Mouse (Mus musculus) kidney, embryonic 15.5 days (tissue): ENCODE measurements at regions not wholly inside any gene's neighbourhood (a gene's known extent, or its start where the extent isn't known, plus 50 kb on each side); places are given as distances from the start of the nearest gene placed in this dataset.
A peak's percentile ranks its signal among the peaks of the same experiment; 100 is the strongest.
"Not testable (repeated sequence)": the region's sequence is repeated elsewhere in the genome, so short reads cannot be mapped to it uniquely, and the experiment has no call there.

Experiments
- ATAC-seq: fragments of 200-750 bp; cut with Nextera tagmentation; replicated peaks from 2 replicates; pipeline ENCODE4 v1.8.0; 2017; ENCODE audit warnings: moderate TSS enrichment; ENCODE audit not compliant: low FRiP score
- H3K27ac ChIP-seq: fragments of 300-500 bp; sonication (generic); 2 replicates; pipeline ENCODE4 v1.5.1; 2015; ENCODE audit warnings: mild to moderate bottlenecking, inconsistent platforms
- H3K27me3 ChIP-seq: fragments of 300-500 bp; sonication (generic); 2 replicates; pipeline ENCODE4 v1.6.1; 2015; ENCODE audit warnings: inconsistent platforms
- H3K36me3 ChIP-seq: fragments of 300-500 bp; sonication (generic); 2 replicates; pipeline ENCODE4 v1.6.1; 2015; ENCODE audit warnings: inconsistent platforms
- H3K4me1 ChIP-seq: fragments of 300-500 bp; sonication (generic); 2 replicates; pipeline ENCODE4 v1.6.1; 2015; ENCODE audit warnings: inconsistent platforms
- H3K4me2 ChIP-seq: fragments of 300-500 bp; sonication (generic); 2 replicates; pipeline ENCODE4 v1.6.1; 2015; ENCODE audit warnings: moderate library complexity, mild to moderate bottlenecking, inconsistent platforms
- H3K4me3 ChIP-seq: fragments of 300-500 bp; sonication (generic); replicated peaks from 2 replicates; pipeline ENCODE4 v1.5.1; 2015; ENCODE audit warnings: mild to moderate bottlenecking, inconsistent platforms
- H3K9ac ChIP-seq: fragments of 300-500 bp; sonication (generic); 2 replicates; pipeline ENCODE4 v1.6.1; 2015; ENCODE audit warnings: mild to moderate bottlenecking, inconsistent platforms
- H3K9me3 ChIP-seq: fragments of 300-500 bp; sonication (generic); replicated peaks from 2 replicates; pipeline ENCODE4 v1.6.1; 2016; ENCODE audit warnings: inconsistent platforms
- whole genome bisulfite sequencing: fragments of 180-500 bp; shearing (Covaris S2); methylation state at CpG from one replicate; pipeline ENCODE4 v1.1.7; 2015; ENCODE audit warnings: mixed read lengths; 5-methylcytosine and 5-hydroxymethylcytosine counted together

- no peak overlapping the region for H3K9ac ChIP-seq
- WGBS: 79% methylated on average over 3 of the region's 3 CpGs
- no peak for ATAC-seq
- no peak overlapping the region for H3K27ac ChIP-seq
- H3K27me3 ChIP-seq: no peaks in the 10 kb centered on the region
- H3K4me2 ChIP-seq: no peak overlapping the region
- H3K9me3 ChIP-seq: no peaks in the 10 kb centered on the region
- H3K4me3 ChIP-seq: no peak overlapping the region
- no peaks in the 10 kb centered on the region for H3K36me3 ChIP-seq
- peaks cover 17% of the 10 kb centered on the region; the same call in 1 of the 2 replicates for H3K4me1 ChIP-seq
Measured at GRCm38 (mm10) chr10:8136662-8137061, 180.6 kb upstream of the Tab2 start.

DNA sequence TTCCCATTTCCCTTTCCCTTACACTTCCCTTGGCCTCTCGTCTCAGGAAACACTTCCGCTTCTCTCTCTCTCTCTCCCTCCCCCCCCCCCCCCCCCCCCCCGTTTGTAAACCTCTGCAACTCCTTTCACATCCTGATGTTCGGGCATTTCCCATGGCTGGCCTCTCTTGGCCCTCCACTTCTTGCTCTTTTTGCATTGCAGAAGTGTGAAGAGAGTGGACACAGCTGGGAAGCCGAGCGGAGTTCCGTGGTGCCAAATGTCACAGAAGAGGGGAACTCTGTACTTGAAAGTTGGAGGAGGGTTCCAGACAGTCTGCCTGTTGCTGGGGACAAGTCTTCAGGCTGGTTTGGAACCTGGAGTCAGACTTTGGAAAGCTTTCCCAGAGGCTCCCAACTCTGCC, 179.2 kb upstream of the Tab2 start:
- Histone ChIP-seq H3K36me3 (no peaks in the 10 kb centered on the region), H3K4me2 (no peak overlapping the region), H3K27me3 (no peaks in the 10 kb centered on the region), H3K27ac (no peak overlapping the region), H3K9me3 (no peaks in the 10 kb centered on the region), H3K9ac (no peak overlapping the region), H3K4me3 (no peak overlapping the region), H3K4me1 (peaks cover 23% of the 10 kb centered on the region; the same call in 1 of the 2 replicates)
- no peak for ATAC-seq
- 47% methylated on average over 6 of the region's 7 CpGs for WGBS

DNA sequence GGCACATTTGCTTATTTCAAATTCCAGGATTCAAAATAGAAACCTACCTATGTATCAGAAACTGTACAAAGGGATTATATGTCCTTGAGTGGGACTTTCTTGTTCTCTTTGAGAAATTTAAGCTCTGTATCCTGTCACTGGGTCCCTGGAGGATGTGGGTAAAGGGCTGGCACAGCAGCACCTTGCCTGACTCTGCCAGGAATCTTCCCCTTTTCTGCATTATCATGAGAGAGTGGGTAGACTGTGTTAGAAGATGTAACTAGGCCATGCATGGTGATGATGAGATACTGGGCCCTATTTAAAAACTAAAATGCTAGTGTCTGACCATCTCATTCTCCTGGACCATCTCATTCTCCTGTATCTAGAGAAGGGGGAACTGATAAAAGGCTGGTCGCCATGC, 178.4 kb upstream of the Tab2 start:
- Histone ChIP-seq H3K36me3 (no peaks in the 10 kb centered on the region), H3K4me2 (no peak overlapping the region), H3K9me3 (no peaks in the 10 kb centered on the region), H3K27ac (no peak overlapping the region), H3K4me1 (peaks cover 23% of the 10 kb centered on the region; the same call in 1 of the 2 replicates), H3K9ac (no peak overlapping the region), H3K27me3 (no peaks in the 10 kb centered on the region), H3K4me3 (no peak overlapping the region)
- ATAC-seq: no peak
- WGBS: 100% methylated on average over 1 of the region's 1 CpGs

DNA sequence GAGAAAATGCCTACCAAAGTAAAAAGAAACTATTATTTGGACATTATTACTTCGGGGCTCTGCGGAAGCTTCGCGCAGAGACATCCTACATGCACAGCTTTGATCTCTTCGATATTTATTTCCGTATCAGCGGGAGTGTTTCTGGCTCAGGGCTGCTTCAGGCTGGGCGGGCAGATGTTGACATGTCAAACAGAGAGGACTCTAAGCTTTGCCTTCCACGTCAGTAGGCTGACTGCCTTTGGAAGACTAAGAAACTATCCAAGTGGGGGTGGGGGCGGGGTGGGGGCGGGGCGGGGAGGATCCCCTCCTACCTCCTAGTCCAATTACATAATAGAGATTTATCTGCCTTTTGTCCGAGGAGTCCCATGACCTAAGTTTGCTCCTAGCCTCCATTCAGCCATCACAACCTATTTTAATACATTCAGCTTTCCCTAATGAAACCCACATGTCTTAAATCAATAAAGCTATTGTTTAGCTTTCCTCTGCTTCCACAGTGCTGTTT, 177.5 kb upstream of the Tab2 start:
- Histone ChIP-seq H3K27me3 (no peaks in the 10 kb centered on the region), H3K27ac (0 out of 2 replicates have a peak overlapping the region, but pooled peaks have one; percentile 13), H3K36me3 (no peaks in the 10 kb centered on the region), H3K9me3 (no peaks in the 10 kb centered on the region), H3K4me1 (peaks cover 23% of the 10 kb centered on the region; the same call in 1 of the 2 replicates), H3K4me3 (no peak overlapping the region), H3K4me2 (no peak overlapping the region), H3K9ac (no peak overlapping the region)
- WGBS: 47% methylated on average over 13 of the region's 13 CpGs
- no peak; the same call in 1 of the 2 replicates for ATAC-seq

- H3K4me3 ChIP-seq: no peak overlapping the region
- H3K36me3 ChIP-seq: no peaks in the 10 kb centered on the region
- no peak overlapping the region for H3K4me2 ChIP-seq
- ATAC-seq: no peak
- H3K9ac ChIP-seq: no peak overlapping the region
- H3K27me3 ChIP-seq: no peaks in the 10 kb centered on the region
- peaks cover 23% of the 10 kb centered on the region; the same call in 1 of the 2 replicates for H3K4me1 ChIP-seq
- H3K27ac ChIP-seq: no peak overlapping the region
- WGBS: 78% methylated on average over 2 of the region's 2 CpGs
- no peaks in the 10 kb centered on the region for H3K9me3 ChIP-seq
Measured at GRCm38 (mm10) chr10:8132795-8133194, 176.8 kb upstream of the Tab2 start.

GRCm38 (mm10) chr10:8130472-8131241, 174.6 kb upstream of the Tab2 start:
- Histone ChIP-seq H3K9me3 (no peaks in the 10 kb centered on the region), H3K4me2 (peak overlapping the region; percentile 35), H3K4me1 (peaks cover 23% of the 10 kb centered on the region; the same call in 1 of the 2 replicates), H3K27ac (no peak overlapping the region), H3K9ac (no peak overlapping the region), H3K27me3 (no peaks in the 10 kb centered on the region), H3K4me3 (no peak overlapping the region), H3K36me3 (no peaks in the 10 kb centered on the region)
- ATAC-seq: no peak
- 50% methylated on average over 18 of the region's 18 CpGs for WGBS

- H3K4me2 ChIP-seq: peak overlapping the region; percentile 35; the same call in 1 of the 2 replicates
- no peaks in the 10 kb centered on the region for H3K27me3 ChIP-seq
- no peak for ATAC-seq
- no peak overlapping the region for H3K27ac ChIP-seq
- no peaks in the 10 kb centered on the region for H3K36me3 ChIP-seq
- no peak overlapping the region for H3K9ac ChIP-seq
- peaks cover 20% of the 10 kb centered on the region; the same call in 1 of the 2 replicates for H3K4me1 ChIP-seq
- 57% methylated on average over 8 of the region's 8 CpGs for WGBS
- no peak overlapping the region for H3K4me3 ChIP-seq
- no peaks in the 10 kb centered on the region for H3K9me3 ChIP-seq
Measured at GRCm38 (mm10) chr10:8130057-8130456, 174.0 kb upstream of the Tab2 start.

DNA sequence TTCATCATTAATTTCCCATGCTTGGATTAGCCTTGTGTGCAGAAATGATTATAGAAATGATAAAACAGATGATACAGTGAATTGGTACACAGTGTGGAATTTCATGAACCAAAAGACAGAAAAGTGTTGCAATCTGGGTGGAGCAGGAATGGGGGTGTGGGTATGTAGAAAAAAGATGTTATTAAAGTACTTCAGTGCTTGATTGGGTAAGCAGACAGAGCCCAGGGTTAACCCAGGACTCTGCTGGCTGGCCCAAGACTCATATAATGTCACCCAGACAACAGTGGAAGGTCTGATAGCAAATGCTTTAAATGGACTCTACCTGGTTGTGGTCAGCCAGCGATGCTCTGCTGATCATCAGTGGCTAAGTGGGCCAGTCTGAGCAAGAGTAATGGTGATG, 168.1 kb upstream of the Tab2 start:
- Histone ChIP-seq H3K9ac (no peak overlapping the region), H3K27me3 (no peaks in the 10 kb centered on the region), H3K27ac (no peak overlapping the region), H3K36me3 (no peaks in the 10 kb centered on the region), H3K4me3 (no peak overlapping the region), H3K4me1 (no peaks in the 10 kb centered on the region), H3K9me3 (no peaks in the 10 kb centered on the region), H3K4me2 (no peak overlapping the region)
- ATAC-seq: no peak
- WGBS: 90% methylated on average over 1 of the region's 1 CpGs

DNA sequence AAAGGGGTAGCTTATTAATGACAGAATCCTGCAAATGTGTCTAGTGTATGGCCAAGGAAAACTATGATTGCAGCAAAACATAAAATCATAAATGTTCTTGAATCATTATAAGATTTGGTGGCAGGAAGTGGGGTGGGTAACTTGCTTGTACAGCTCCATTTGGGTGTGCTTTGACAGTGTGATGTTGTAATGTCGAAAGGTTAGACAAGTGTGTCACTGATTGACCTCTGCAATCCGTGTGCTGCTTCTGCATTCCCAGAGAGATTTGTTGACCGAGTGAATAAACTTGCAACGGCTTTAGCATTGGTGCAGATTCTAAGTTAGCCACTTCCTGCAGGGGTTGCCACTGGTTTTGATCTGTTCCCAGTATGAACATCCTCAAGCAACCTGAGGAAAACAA, 165.9 kb upstream of the Tab2 start:
- H3K9me3 ChIP-seq: no peaks in the 10 kb centered on the region
- 54% methylated on average over 4 of the region's 4 CpGs for WGBS
- no peaks in the 10 kb centered on the region for H3K27me3 ChIP-seq
- no peak overlapping the region for H3K4me2 ChIP-seq
- no peaks in the 10 kb centered on the region for H3K36me3 ChIP-seq
- H3K9ac ChIP-seq: no peak overlapping the region
- H3K4me3 ChIP-seq: no peak overlapping the region
- no peak overlapping the region for H3K27ac ChIP-seq
- ATAC-seq: no peak
- H3K4me1 ChIP-seq: no peaks in the 10 kb centered on the region

GRCm38 (mm10) chr10:8116821-8117220, 160.8 kb upstream of the Tab2 start:
- no peak overlapping the region for H3K4me3 ChIP-seq
- no peaks in the 10 kb centered on the region for H3K36me3 ChIP-seq
- no peaks in the 10 kb centered on the region for H3K27me3 ChIP-seq
- WGBS: 81% methylated on average over 8 of the region's 8 CpGs
- H3K27ac ChIP-seq: no peak overlapping the region
- H3K9ac ChIP-seq: no peak overlapping the region
- no peak overlapping the region for H3K4me2 ChIP-seq
- H3K9me3 ChIP-seq: no peaks in the 10 kb centered on the region
- no peaks in the 10 kb centered on the region for H3K4me1 ChIP-seq
- no peak for ATAC-seq

GRCm38 (mm10) chr10:8114932-8115331, 158.9 kb upstream of the Tab2 start:
- not testable (repeated sequence) for ATAC-seq, H3K27ac ChIP-seq, H3K4me3 ChIP-seq, H3K4me2 ChIP-seq, H3K36me3 ChIP-seq, H3K27me3 ChIP-seq, H3K9ac ChIP-seq, H3K9me3 ChIP-seq, H3K4me1 ChIP-seq
- WGBS: 80% methylated on average over 5 of the region's 5 CpGs

GRCm38 (mm10) chr10:8114530-8114929, 158.5 kb upstream of the Tab2 start:
- WGBS: 68% methylated on average over 3 of the region's 3 CpGs
- no peak for ATAC-seq

More at GRCm38 (mm10) chr10:8114530-8114929, 158.5 kb upstream of the Tab2 start:
- no peaks in the 10 kb centered on the region for H3K9me3 ChIP-seq
- H3K4me3 ChIP-seq: no peak overlapping the region
- no peak overlapping the region for H3K9ac ChIP-seq
- H3K27me3 ChIP-seq: no peaks in the 10 kb centered on the region
- H3K4me1 ChIP-seq: no peaks in the 10 kb centered on the region
- no peaks in the 10 kb centered on the region for H3K36me3 ChIP-seq
- no peak overlapping the region for H3K4me2 ChIP-seq
- H3K27ac ChIP-seq: no peak overlapping the region
